Mouse (Mus musculus) heart, adult 9 months (tissue): ENCODE results near the gene Synj1.

Source experiments
- DNase-seq, 2 experiments: peaks; one replicate each; pipeline ENCODE4 v3.0.0; 2022; ENCODE audit warnings: low spot score in 2 of 2

The Synj1 gene

GRCm38 (mm10) chr16:90950354-90950963 lies 60.6 kb downstream of the Synj1 start:
- DNase-seq: no peak

- no peak for DNase-seq
Observed at GRCm38 (mm10) chr16:90946977-90947376, 64.1 kb downstream of the Synj1 start.

- no peak for DNase-seq
Observed at GRCm38 (mm10) chr16:90941246-90941645, 69.9 kb downstream of the Synj1 start.

GRCm38 (mm10) chr16:90934687-90935328 lies 76.3 kb downstream of the Synj1 start, which contains the start of gene Cfap298:
Gene Cfap298, minus strand, starts transcription at chr16:90935114.
- DNase-seq: peak; percentile 87 to 93

- peak; percentile 57 to 68 for DNase-seq
Observed at GRCm38 (mm10) chr16:90934193-90934686, 76.9 kb downstream of the Synj1 start.

GRCm38 (mm10) chr16:90933534-90934176 lies 77.5 kb downstream of the Synj1 start:
- no peak for DNase-seq

- no peak for DNase-seq
Observed at GRCm38 (mm10) chr16:90927446-90927845, 83.7 kb downstream of the Synj1 start.

- DNase-seq: peak; percentile 46 to 54
Observed at GRCm38 (mm10) chr16:90925461-90925860, 85.6 kb downstream of the Synj1 start.

- peak; percentile 46 to 50 for DNase-seq
Observed at GRCm38 (mm10) chr16:90924606-90925370, 86.3 kb downstream of the Synj1 start.

GRCm38 (mm10) chr16:90921471-90922159 lies 89.5 kb downstream of the Synj1 start:
- DNase-seq: peak; percentile 73 to 78

- DNase-seq: no peak
Observed at GRCm38 (mm10) chr16:90917156-90917555, 94.0 kb downstream of the Synj1 start.

- DNase-seq: peak; percentile 58 to 64
Observed at GRCm38 (mm10) chr16:90916040-90916481, 95.0 kb downstream of the Synj1 start.

- no peak for DNase-seq
Observed at GRCm38 (mm10) chr16:90911766-90912165, 99.3 kb downstream of the Synj1 start.

- DNase-seq: peak in 1 of 2 experiments; percentile 37
Observed at GRCm38 (mm10) chr16:90910855-90911533, 100.1 kb downstream of the Synj1 start.

- DNase-seq: no peak
Observed at GRCm38 (mm10) chr16:90907250-90907649, 103.9 kb downstream of the Synj1 start.

GRCm38 (mm10) chr16:90903300-90903699 lies 107.8 kb downstream of the Synj1 start:
- no peak for DNase-seq

- DNase-seq: no peak
Observed at GRCm38 (mm10) chr16:90901364-90901763, 109.7 kb downstream of the Synj1 start.

- DNase-seq: no peak
Observed at GRCm38 (mm10) chr16:90899498-90899897, 111.6 kb downstream of the Synj1 start.

- DNase-seq: peak in 1 of 2 experiments; percentile 68
Observed at GRCm38 (mm10) chr16:90897651-90898050, 113.5 kb downstream of the Synj1 start.

GRCm38 (mm10) chr16:90893792-90894191 lies 117.3 kb downstream of the Synj1 start:
- DNase-seq: no peak

GRCm38 (mm10) chr16:90893019-90893418 lies 118.1 kb downstream of the Synj1 start:
- DNase-seq: no peak
